Mouse (Mus musculus) brain, embryonic 14.5 days (tissue): Measurements from ENCODE around the gene Ptprt.

Experiments
- CTCF ChIP-seq: fragments of 200-500 bp; IDR thresholded peaks from 2 replicates; pipeline ENCODE4 v1.5.1; 2012; ENCODE audit warnings: inconsistent platforms, mild to moderate bottlenecking, moderate library complexity, borderline replicate concordance; ENCODE audit not compliant: insufficient read depth, insufficient read length; ENCODE audit errors: extremely low read depth
- POLR2A ChIP-seq: fragments of 200-500 bp; IDR thresholded peaks from 2 replicates; pipeline ENCODE4 v1.6.1; 2012; ENCODE audit warnings: mild to moderate bottlenecking, inconsistent platforms, borderline replicate concordance; ENCODE audit not compliant: poor library complexity, insufficient read depth, insufficient read length, severe bottlenecking; ENCODE audit errors: extremely low read depth

GRCm38 (mm10) chr2:162624707-162625106 lies 36.2 kb downstream of the Ptprt start:
- TF ChIP-seq CTCF (no peak), POLR2A (no peak)
